Mouse (Mus musculus): ENCODE measurements around the gene Sbf1.

Gene Sbf1

GRCm38 (mm10) chr15:89284094-89284493 lies 31.0 kb downstream of the Sbf1 start:
- DNase-seq (ENCODE audit: low spot score in 2 of 2) = no peak

GRCm38 (mm10) chr15:89282546-89282945 lies 32.6 kb downstream of the Sbf1 start:
- DNase-seq (ENCODE audit: low spot score in 2 of 2) = no peak

GRCm38 (mm10) chr15:89277366-89277765 lies 37.7 kb downstream of the Sbf1 start:
- DNase-seq (ENCODE audit: low spot score in 2 of 2) = no peak

- DNase-seq (ENCODE audit: low spot score in 2 of 2) = no peak
Measured at GRCm38 (mm10) chr15:89275497-89275896, 39.6 kb downstream of the Sbf1 start.

GRCm38 (mm10) chr15:89264485-89264884 lies 50.6 kb downstream of the Sbf1 start:
- no peak for DNase-seq (ENCODE audit: low spot score in 2 of 2)

- no peak for DNase-seq (ENCODE audit: low spot score in 2 of 2)
Measured at GRCm38 (mm10) chr15:89258997-89259396, 56.1 kb downstream of the Sbf1 start.

GRCm38 (mm10) chr15:89255330-89255729 lies 59.8 kb downstream of the Sbf1 start:
- no peak for DNase-seq (ENCODE audit: low spot score in 2 of 2)

GRCm38 (mm10) chr15:89249063-89249462 lies 66.0 kb downstream of the Sbf1 start:
- DNase-seq (ENCODE audit: low spot score in 2 of 2) = no peak

- DNase-seq (ENCODE audit: low spot score in 2 of 2) = no peak
Measured at GRCm38 (mm10) chr15:89241025-89241424, 74.1 kb downstream of the Sbf1 start.

- no peak for DNase-seq (ENCODE audit: low spot score in 2 of 2)
Measured at GRCm38 (mm10) chr15:89239751-89240392, 75.2 kb downstream of the Sbf1 start.
